Mouse (Mus musculus) C2C12 (cell line): Measurements from ENCODE around the gene Sypl2. TPM values are rescaled to one million over a fixed set of nuclear protein-coding genes. Genes with fewer than 3 reads are reported as not detected.
"Not testable (repeated sequence)": the region's sequence is repeated elsewhere in the genome, so short reads cannot be mapped to it uniquely, and the experiment has no call there.

Experiments
- H3K27me3 ChIP-seq: one replicate; pipeline ENCODE4 v1.6.1; 2011; ENCODE audit not compliant: control insufficient read depth, insufficient read depth, insufficient read length
- H3K36me3 ChIP-seq: one replicate; pipeline ENCODE4 v1.6.1; 2011; ENCODE audit not compliant: control insufficient read depth, insufficient read depth
- H3K4me3 ChIP-seq: one replicate; pipeline ENCODE4 v1.5.1; 2011; ENCODE audit warnings: mild to moderate bottlenecking, control low read depth; ENCODE audit not compliant: poor library complexity, insufficient read depth, severe bottlenecking
- H3K79me2 ChIP-seq: one replicate; pipeline ENCODE4 v1.6.1; 2011; ENCODE audit not compliant: control insufficient read depth, insufficient read depth
- H3K79me3 ChIP-seq: one replicate; pipeline ENCODE4 v1.6.1; 2011; ENCODE audit warnings: low read depth, control low read depth
- H3ac ChIP-seq: one replicate; pipeline ENCODE3; 2011; ENCODE audit warnings: low read depth; ENCODE audit not compliant: control insufficient read depth, insufficient read length
- CEBPB ChIP-seq: IDR thresholded peaks from one replicate; pipeline ENCODE4 v1.6.1; 2011; ENCODE audit warnings: low read depth, mild to moderate bottlenecking, control low read depth, moderate library complexity
- CTCF ChIP-seq: IDR thresholded peaks from one replicate; pipeline ENCODE4 v1.5.1; 2011; ENCODE audit not compliant: control insufficient read depth, insufficient read depth, insufficient read length
- FOSL1 ChIP-seq: IDR thresholded peaks from one replicate; pipeline ENCODE4 v1.8.0; 2011; ENCODE audit warnings: mild to moderate bottlenecking, low read length; ENCODE audit not compliant: poor library complexity, insufficient read depth, severe bottlenecking
- MAX ChIP-seq: IDR thresholded peaks from one replicate; pipeline ENCODE4 v1.6.1; 2011; ENCODE audit warnings: mild to moderate bottlenecking, control low read depth
- MYOD1 ChIP-seq: IDR thresholded peaks from one replicate; pipeline ENCODE4 v1.6.1; 2011; ENCODE audit warnings: low read depth; ENCODE audit not compliant: control insufficient read depth, insufficient read length
- MYOG ChIP-seq: IDR thresholded peaks from one replicate; pipeline ENCODE4 v1.6.1; 2011; ENCODE audit not compliant: control insufficient read depth, insufficient read length; ENCODE audit errors: extremely low read depth
- USF1 ChIP-seq: IDR thresholded peaks from one replicate; pipeline ENCODE4 v1.6.1; 2011; ENCODE audit warnings: low read depth, mild to moderate bottlenecking, control low read depth, moderate library complexity
- polyA plus RNA-seq: library from polyadenylated mRNA; unstranded; fragments of >200 nt; fragmentation: generic; extraction: Trizol; gene quantifications from one replicate; pipeline ENCODE4 v1.2.1, GENCODE M21; 2012; ENCODE audit warnings: missing spikeins

Gene Sypl2
- polyA plus RNA-seq, 1 experiment: not detected

DNA sequence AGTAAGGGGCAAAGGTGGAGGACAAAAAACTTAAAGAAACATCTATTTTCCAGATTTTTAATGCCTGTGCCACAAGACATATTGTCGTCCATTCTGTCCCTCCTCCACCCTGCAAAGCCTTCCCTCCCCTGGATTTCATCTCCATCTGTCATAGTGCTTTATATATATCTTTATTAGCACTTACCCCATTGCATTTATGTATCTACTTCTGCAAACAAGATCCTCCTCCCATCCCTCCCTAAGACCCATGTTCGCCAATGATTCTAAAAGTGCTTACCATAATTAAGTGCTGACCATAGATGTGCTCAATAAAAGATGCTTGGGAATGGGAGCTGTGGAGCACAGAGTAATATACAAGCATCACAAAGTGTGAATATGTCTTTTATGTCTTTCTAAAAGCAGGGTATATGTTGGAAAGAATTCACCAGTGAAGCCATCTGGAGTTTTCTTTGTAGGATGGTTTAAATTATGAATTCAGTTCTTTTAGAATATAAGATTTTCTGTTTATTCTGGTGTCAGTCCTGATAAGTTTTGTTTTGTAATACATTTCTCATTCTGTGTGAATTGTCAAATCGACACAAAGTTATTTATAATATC, 14.9 kb upstream of the Sypl2 start:
- H3K79me3 ChIP-seq: no peaks in the 10 kb centered on the region
- no peaks in the 10 kb centered on the region for H3K36me3 ChIP-seq
- no peaks in the 10 kb centered on the region for H3K79me2 ChIP-seq
- H3K4me3 ChIP-seq: no peak overlapping the region
- TF ChIP-seq CEBPB (no peak), CTCF (no peak), MAX (no peak), MYOD1 (no peak), MYOG (no peak), USF1 (no peak)
- peaks cover 7% of the 10 kb centered on the region for H3K27me3 ChIP-seq
- H3ac ChIP-seq: no peak overlapping the region

DNA sequence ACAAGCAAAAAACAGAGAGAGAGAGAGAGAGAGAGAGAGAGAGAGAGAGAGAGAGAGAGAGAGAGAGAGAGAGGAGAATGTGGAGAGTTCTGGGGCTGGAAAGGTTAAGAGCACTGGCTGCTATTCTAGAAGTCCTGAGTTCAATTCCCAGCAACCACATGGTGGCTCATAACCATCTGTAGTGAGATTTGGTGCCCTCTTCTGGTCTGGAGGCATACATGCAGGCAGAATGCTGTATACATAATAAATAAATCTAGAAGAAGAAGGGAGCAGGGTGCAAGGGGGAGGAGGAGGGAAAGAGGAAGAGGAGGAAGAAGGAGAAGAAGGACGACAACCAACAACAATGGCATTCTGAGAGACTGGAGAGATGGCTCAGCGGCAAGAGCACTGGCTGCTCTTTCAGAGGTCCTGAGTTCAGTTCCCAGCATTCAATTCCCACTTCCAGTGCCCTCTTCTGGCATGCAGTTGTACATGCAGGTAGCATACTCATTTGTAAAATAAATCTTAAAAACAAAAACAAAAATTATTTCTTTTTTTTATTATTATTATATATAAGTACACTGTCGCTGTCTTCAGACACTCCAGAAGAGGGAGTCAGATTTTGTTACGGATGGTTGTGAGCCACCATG, 11.1 kb upstream of the Sypl2 start:
- not testable (repeated sequence) for H3K36me3 ChIP-seq, H3ac ChIP-seq, H3K79me3 ChIP-seq, H3K4me3 ChIP-seq, H3K79me2 ChIP-seq
- H3K27me3 ChIP-seq: peaks cover 11% of the 10 kb centered on the region

- Histone ChIP-seq H3K4me3 (no peak overlapping the region), H3K79me3 (no peaks in the 10 kb centered on the region), H3K79me2 (no peaks in the 10 kb centered on the region), H3K27me3 (peaks cover 14% of the 10 kb centered on the region), H3K36me3 (no peaks in the 10 kb centered on the region), H3ac (no peak overlapping the region)
- TF ChIP-seq FOSL1: no peak
- no peak for TF ChIP-seq CEBPB
- no peak for TF ChIP-seq MAX
Observed at GRCm38 (mm10) chr3:108231646-108232045, 5.2 kb upstream of the Sypl2 start.

DNA sequence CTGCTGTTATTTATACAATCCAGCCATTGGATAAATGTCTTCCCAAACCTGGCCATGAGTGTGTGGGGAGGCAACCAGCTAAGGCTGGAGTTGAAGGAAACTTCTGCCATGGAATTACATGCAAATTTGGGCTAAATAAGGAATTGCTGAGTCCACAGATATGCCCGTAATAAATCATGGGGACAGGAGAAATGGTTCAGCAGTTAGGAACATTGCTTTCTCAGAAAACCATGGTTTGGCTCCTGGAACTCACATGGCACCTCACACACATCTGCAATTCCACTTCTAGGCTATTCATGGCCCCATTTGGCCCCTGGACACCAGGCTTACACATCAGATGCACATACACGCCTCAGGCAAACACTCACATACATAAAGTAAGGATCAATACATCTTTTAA, 1.1 kb upstream of the Sypl2 start:
- Histone ChIP-seq H3K36me3 (no peaks in the 10 kb centered on the region), H3K79me2 (no peaks in the 10 kb centered on the region), H3K79me3 (no peaks in the 10 kb centered on the region), H3ac (no peak overlapping the region), H3K27me3 (peaks cover 39% of the 10 kb centered on the region), H3K4me3 (no peak overlapping the region)
- TF ChIP-seq MYOD1 (no peak), MAX (no peak), USF1 (no peak), CEBPB (no peak), FOSL1 (no peak), MYOG (no peak), CTCF (no peak)

GRCm38 (mm10) chr3:108225711-108226557, 514 bp downstream of the Sypl2 start:
- TF ChIP-seq FOSL1 (no peak), MYOG (no peak), USF1 (no peak), CEBPB (no peak), MAX (no peak), MYOD1 (no peak), CTCF (no peak)
- H3K27me3 ChIP-seq: peaks cover 47% of the 10 kb centered on the region
- H3ac ChIP-seq: no peak overlapping the region
- no peaks in the 10 kb centered on the region for H3K79me3 ChIP-seq
- no peaks in the 10 kb centered on the region for H3K79me2 ChIP-seq
- H3K4me3 ChIP-seq: no peak overlapping the region
- H3K36me3 ChIP-seq: no peaks in the 10 kb centered on the region

GRCm38 (mm10) chr3:108220661-108221060, 5.8 kb downstream of the Sypl2 start:
- Histone ChIP-seq H3K79me3 (no peaks in the 10 kb centered on the region), H3K79me2 (no peaks in the 10 kb centered on the region), H3K36me3 (no peaks in the 10 kb centered on the region), H3K27me3 (peaks cover 70% of the 10 kb centered on the region), H3K4me3 (no peak overlapping the region), H3ac (no peak overlapping the region)
- TF ChIP-seq MYOD1 (no peak), CTCF (no peak), MYOG (no peak), CEBPB (no peak)
